Mouse (Mus musculus) Patski (cell line): ENCODE results near the gene Ghsr. TPM values are rescaled to one million over a fixed set of nuclear protein-coding genes. Genes with fewer than 3 reads are reported as not detected.
A peak's percentile ranks its signal among the peaks of the same experiment; 100 is the strongest.

ENCODE experiments used
- ATAC-seq: fragments of 100-300 bp; one replicate; pipeline ENCODE4 v1.8.0; 2021
- CTCF ChIA-PET: fragments of 350-600 bp; sonication (Branson Sonifier 250); formaldehyde crosslinking; loops from one replicate; lab custom pipeline; 2022; ENCODE audit warnings: inconsistent platforms; lab: Charles Lee
- POLR2A ChIA-PET: fragments of 350-600 bp; sonication (Branson Sonifier 250); formaldehyde crosslinking; loops from one replicate; lab custom pipeline; 2022; ENCODE audit warnings: antibody characterized with exemption, inconsistent platforms; lab: Charles Lee
- DNase-seq: peaks from one replicate; pipeline ENCODE4 v3.0.0-alpha.2; 2011; ENCODE audit warnings: low read depth, low spot score
- H3K27me3 ChIP-seq: fragments of 371-371 bp; one replicate; pipeline ENCODE4 v1.5.1; 2021
- CTCF ChIP-seq: fragments of 100-300 bp; IDR thresholded peaks from one replicate; pipeline ENCODE4 v1.5.1; 2021
- in situ Hi-C: fragments of 300-500 bp; cut with MboI; formaldehyde crosslinking; loops from 3 replicates; pipeline ENCODE4 v1.11.1; 2018; ENCODE audit warnings: low pct_unique_long_range_greater_than_20kb, mixed read lengths
- polyA plus RNA-seq: library from polyadenylated mRNA; unstranded; gene quantifications from one replicate; pipeline ENCODE4 v1.2.3, GENCODE M21; 2021

Ghsr gene
- polyA plus RNA-seq, result not detected

- CTCF ChIA-PET, result interaction anchor here (0.9 kb wide), 1 partner anchor 26 kb away, joined by 3 read pairs; no protein-coding TSS in a partner anchor
- in situ Hi-C loops, result no loop called here
- no peak for TF ChIP-seq CTCF
- POLR2A ChIA-PET, result no interaction called here
- ATAC-seq, result no peak
- H3K27me3 ChIP-seq, result peaks cover 82% of the 10 kb centered on the region
- no peak for DNase-seq
Measured at GRCm38 (mm10) chr3:27371276-27371621, at the start of gene Ghsr. Gene Ghsr (plus strand): TSS chr3:27371351.

GRCm38 (mm10) chr3:27322591-27322990 is 48.6 kb upstream of the Ghsr start:
- CTCF ChIA-PET, result interaction anchor here (1.1 kb wide), 2 partner anchors 10 to 16 kb away, joined by 3 to 4 read pairs; no protein-coding TSS in a partner anchor
- in situ Hi-C loops, result no loop called here
- DNase-seq, result no peak
- H3K27me3 ChIP-seq, result no peaks in the 10 kb centered on the region
- TF ChIP-seq CTCF, result no peak
- POLR2A ChIA-PET, result no interaction called here
- no peak for ATAC-seq

GRCm38 (mm10) chr3:27323551-27323950 is 47.6 kb upstream of the Ghsr start:
- in situ Hi-C loops, result no loop called here
- no peaks in the 10 kb centered on the region for H3K27me3 ChIP-seq
- ChIA-PET POLR2A (no interaction called here), CTCF (interaction anchor here (1.1 to 1.2 kb wide), 3 partner anchors 9 to 15 kb away, joined by 3 to 4 read pairs (median 3); no protein-coding TSS in a partner anchor)
- no peak for ATAC-seq
- TF ChIP-seq CTCF, result no peak
- no peak for DNase-seq

- in situ Hi-C loops, result no loop called here
- CTCF ChIA-PET, result no interaction called here
- POLR2A ChIA-PET, result no interaction called here
- TF ChIP-seq CTCF, result no peak
- peak; percentile 93 for DNase-seq
- peak; percentile 85 for ATAC-seq
- no peaks in the 10 kb centered on the region for H3K27me3 ChIP-seq
Measured at GRCm38 (mm10) chr3:27326633-27327191, 44.4 kb upstream of the Ghsr start.

- in situ Hi-C loops, result loop anchor here (5.0 kb wide), 1 partner anchor 68 kb away; no protein-coding TSS in a partner anchor
- DNase-seq (no peak), ATAC-seq (no peak)
- no peak for TF ChIP-seq CTCF
- POLR2A ChIA-PET, result no interaction called here
- H3K27me3 ChIP-seq, result no peaks in the 10 kb centered on the region
- CTCF ChIA-PET, result interaction anchor here (1.3 kb wide), 1 partner anchor 15 kb away, joined by 3 read pairs; no protein-coding TSS in a partner anchor
Measured at GRCm38 (mm10) chr3:27330706-27331105, 40.4 kb upstream of the Ghsr start.

GRCm38 (mm10) chr3:27338437-27338836 is 32.7 kb upstream of the Ghsr start:
- ChIA-PET CTCF (interaction anchor here (0.6 to 3.1 kb wide), 11 partner anchors 10 to 370 kb away, joined by 3 to 15 read pairs (median 3); partner anchors contain the start of gene Nceh1), POLR2A (interaction anchor here (0.6 kb wide), 2 partner anchors 191 to 1265 kb away, joined by 3 to 4 read pairs; no protein-coding TSS in a partner anchor)
- DNase-seq, result no peak

DNA sequence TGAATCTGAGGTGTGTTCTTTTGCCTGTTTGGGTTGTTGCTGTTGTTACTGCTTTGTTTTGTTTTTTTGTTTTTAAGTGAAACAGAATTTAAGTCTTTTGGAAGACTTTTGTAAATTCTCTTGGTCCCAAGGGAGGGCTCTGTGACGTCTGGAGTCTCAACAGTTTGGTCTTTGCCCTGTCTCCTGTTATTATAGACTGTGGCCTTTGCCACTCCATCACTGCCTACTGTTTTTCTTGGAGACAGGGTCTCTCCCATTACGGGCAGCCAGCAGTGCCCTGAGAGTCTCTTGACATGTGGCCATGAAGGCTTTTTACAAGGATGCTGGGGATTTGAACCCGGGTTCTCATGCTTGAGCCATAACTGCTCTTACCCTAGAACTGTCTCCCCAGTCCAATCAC is 32.3 kb upstream of the Ghsr start:
- ATAC-seq (no peak), DNase-seq (no peak)
- peaks cover 20% of the 10 kb centered on the region for H3K27me3 ChIP-seq
- in situ Hi-C loops, result no loop called here
- TF ChIP-seq CTCF, result no peak
- POLR2A ChIA-PET, result interaction anchor here (0.8 kb wide), 1 partner anchor 1777 kb away, joined by 3 read pairs; no protein-coding TSS in a partner anchor
- CTCF ChIA-PET, result interaction anchor here (0.9 to 3.1 kb wide), 8 partner anchors 10 to 156 kb away, joined by 3 to 15 read pairs (median 4); partner anchors contain the start of gene Nceh1

More at GRCm38 (mm10) chr3:27338437-27338836, 32.7 kb upstream of the Ghsr start:
- in situ Hi-C loops, result no loop called here
- ATAC-seq, result peak; percentile 55
- H3K27me3 ChIP-seq, result peaks cover 17% of the 10 kb centered on the region
- TF ChIP-seq CTCF, result peak; percentile 73

DNA sequence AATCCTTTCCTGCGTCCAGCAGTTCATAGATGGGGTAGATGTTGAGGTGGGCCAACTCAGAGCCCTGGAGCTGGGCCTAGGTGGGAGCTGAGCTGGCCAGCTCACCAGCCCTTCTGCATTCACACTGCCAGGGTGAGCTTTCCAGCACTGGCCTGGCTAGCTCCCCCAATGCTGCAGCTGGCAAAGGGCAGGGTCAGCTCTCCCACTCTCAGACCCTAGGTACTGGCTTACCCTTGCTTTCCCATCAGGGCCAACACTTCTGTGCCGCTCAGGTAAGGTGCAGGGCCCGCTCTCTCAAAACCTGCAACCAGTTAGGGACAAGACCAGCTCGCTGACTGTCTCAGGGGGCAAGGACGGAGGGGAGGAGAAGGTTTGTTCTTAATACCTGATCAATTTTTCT is 30.4 kb upstream of the Ghsr start:
- TF ChIP-seq CTCF, result no peak
- ATAC-seq (no peak), DNase-seq (no peak)
- in situ Hi-C loops, result no loop called here
- ChIA-PET POLR2A (no interaction called here), CTCF (interaction anchor here (0.8 to 3.1 kb wide), 3 partner anchors 8 to 70 kb away, joined by 3 to 15 read pairs (median 4); no protein-coding TSS in a partner anchor)
- H3K27me3 ChIP-seq, result peaks cover 28% of the 10 kb centered on the region

- H3K27me3 ChIP-seq, result peaks cover 37% of the 10 kb centered on the region
- POLR2A ChIA-PET, result no interaction called here
- CTCF ChIA-PET, result no interaction called here
- DNase-seq (no peak), ATAC-seq (no peak)
- no peak for TF ChIP-seq CTCF
- in situ Hi-C loops, result no loop called here
Measured at GRCm38 (mm10) chr3:27342462-27342861, 28.7 kb upstream of the Ghsr start.

- ChIA-PET CTCF (interaction anchor here (1.0 to 3.2 kb wide), 13 partner anchors 10 to 162 kb away, joined by 3 to 12 read pairs (median 3); partner anchors contain the start of gene Ghsr), POLR2A (no interaction called here)
- TF ChIP-seq CTCF, result peak; percentile 77
- no peak for DNase-seq
- peaks cover 46% of the 10 kb centered on the region for H3K27me3 ChIP-seq
- ATAC-seq, result no peak
- in situ Hi-C loops, result no loop called here
Measured at GRCm38 (mm10) chr3:27345526-27345925, 25.6 kb upstream of the Ghsr start.

DNA sequence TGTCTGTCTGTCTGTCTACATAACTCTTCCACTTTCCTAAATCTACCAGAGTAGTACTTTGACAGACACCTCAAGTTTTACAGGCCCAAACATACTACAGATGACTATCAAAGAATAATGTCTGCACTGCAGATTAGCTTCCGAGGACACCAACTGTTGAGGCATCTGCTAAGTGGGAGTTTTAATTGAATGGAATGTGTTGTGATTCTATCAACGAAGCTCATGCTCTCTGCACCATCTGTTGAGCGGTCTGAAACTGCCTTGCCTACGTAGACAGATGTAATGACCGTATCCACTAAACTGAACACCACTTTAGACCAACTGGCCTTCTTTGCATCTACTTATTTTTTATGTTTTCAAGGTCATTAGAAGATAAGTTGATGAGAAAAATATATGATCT is 22.7 kb upstream of the Ghsr start:
- in situ Hi-C loops, result no loop called here
- ATAC-seq (no peak), DNase-seq (no peak)
- CTCF ChIA-PET, result interaction anchor here (0.8 to 3.3 kb wide), 5 partner anchors 9 to 32 kb away, joined by 3 to 15 read pairs (median 4); partner anchors contain the start of gene Tnfsf10
- POLR2A ChIA-PET, result interaction anchor here (1.0 kb wide), 1 partner anchor 15 kb away, joined by 6 read pairs; no protein-coding TSS in a partner anchor
- TF ChIP-seq CTCF, result no peak
- H3K27me3 ChIP-seq, result peaks cover 40% of the 10 kb centered on the region
